Mouse (Mus musculus): ENCODE data around the gene Tubb3.

DNA sequence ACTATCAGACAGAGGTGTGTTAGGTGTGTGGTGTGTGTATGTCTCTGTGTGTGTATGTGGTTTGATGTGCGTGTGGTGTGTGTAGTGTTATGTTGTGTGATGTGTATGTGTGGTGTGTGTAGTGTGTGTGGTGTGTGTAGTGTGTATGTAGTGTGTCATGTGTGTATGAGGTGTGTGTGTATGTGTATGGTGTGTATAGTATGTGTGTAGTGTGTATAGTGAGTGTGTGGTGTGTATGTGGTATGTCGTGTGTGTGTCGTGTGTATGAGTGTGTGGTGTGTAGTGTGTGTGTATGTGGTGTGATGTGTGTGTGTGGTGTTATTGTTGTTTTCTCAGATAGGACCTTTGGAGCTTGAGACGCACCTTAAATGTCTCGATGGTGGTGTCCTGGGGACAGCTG, 31.1 kb downstream of the Tubb3 start:
- TF ChIP-seq CTCF (IDR thresholded peaks at IDR 0.05; ENCODE audit: low read depth), result no peak
- no peak for TF ChIP-seq EP300 (optimal IDR thresholded peaks at IDR 0.05)
